ENCODE assay signal across 8 mouse cellular contexts in genomic region chr1:119033450-119034162, GRCm38 (mm10). TPM values are rescaled to one million over a fixed set of nuclear protein-coding genes. Genes with fewer than 3 reads are reported as not detected.
DNase-seq lines count a peak whose midpoint lies in the region; ATAC-seq and TF ChIP-seq lines count a peak whose summit lies in the region.

No protein-coding gene starts in this region.

- no peaks in the 10 kb centered on the region for H3K36me3 ChIP-seq in hindbrain, embryonic 11.5 days (ENCODE audit: control insufficient read depth, insufficient read depth, low read length)
- peaks cover 46% of the 10 kb centered on the region for H3K36me3 ChIP-seq in limb, embryonic 10.5 days
- H3K36me3 ChIP-seq in midbrain, embryonic 12.5 days, result no peaks in the 10 kb centered on the region
- no peaks in the 10 kb centered on the region for H3K36me3 ChIP-seq in testis, adult 2 months (ENCODE audit: control insufficient read depth, insufficient read depth, low read length)

- no peak for DNase-seq in cerebellum, postnatal 25 days
- DNase-seq in c-Kit-positive CD71-negative TER-119-negative erythroid progenitor cells, embryonic 14.5 days (ENCODE audit: low read depth), result peak; percentile 34
- peak; percentile 81 for DNase-seq in gastrocnemius, adult 18-20 months (ENCODE audit: low spot score)
- peak; percentile 78 for DNase-seq in hindbrain, embryonic 11.5 days (ENCODE audit: low spot score)
- peak; percentile 77 for DNase-seq in limb, embryonic 10.5 days (ENCODE audit: low spot score)

- peak overlapping the region; percentile 11; the same call in 1 of the 2 replicates for H3K4me2 ChIP-seq in hindbrain, embryonic 11.5 days (replicated peaks; ENCODE audit: low read depth, low read length)
- peak overlapping the region; percentile 16 for H3K4me2 ChIP-seq in midbrain, embryonic 12.5 days (replicated peaks)

- peak overlapping the region; percentile 92 for H3K27ac ChIP-seq in hindbrain, embryonic 11.5 days (ENCODE audit: low read depth, low read length)
- H3K27ac ChIP-seq in limb, embryonic 10.5 days, result peak overlapping the region; percentile 86
- peak overlapping the region; percentile 79 for H3K27ac ChIP-seq in midbrain, embryonic 12.5 days (replicated peaks)
- H3K27ac ChIP-seq in testis, adult 2 months (ENCODE audit: control insufficient read depth, insufficient read depth, low read depth, low read length), result peak overlapping the region; percentile 61

- 32% methylated on average over 3 of the region's 3 CpGs for WGBS in hindbrain, embryonic 11.5 days
- WGBS in limb, embryonic 10.5 days, result 37% methylated on average over 3 of the region's 3 CpGs
- WGBS in midbrain, embryonic 12.5 days, result 53% methylated on average over 2 of the region's 3 CpGs

- no peak for TF ChIP-seq POLR2A in testis, adult 2 months (IDR thresholded peaks at IDR 0.05; ENCODE audit: control insufficient read depth, low read depth, low read length)

- ATAC-seq in cerebellum, adult (ENCODE audit: insufficient number of reproducible peaks, low FRiP score, low TSS enrichment), result 0 out of 2 replicates have a peak, but pooled peaks have one; percentile 26
- ATAC-seq in hindbrain, embryonic 11.5 days (ENCODE audit: low FRiP score), result peak; percentile 88
- peak; percentile 93 for ATAC-seq in midbrain, embryonic 12.5 days (ENCODE audit: low FRiP score, low read depth)

- H3K9ac ChIP-seq in hindbrain, embryonic 11.5 days (ENCODE audit: low read depth, low read length), result peak overlapping the region; percentile 42
- peak overlapping the region; percentile 13 for H3K9ac ChIP-seq in midbrain, embryonic 12.5 days (replicated peaks)

- no peaks in the 10 kb centered on the region for H3K9me3 ChIP-seq in hindbrain, embryonic 11.5 days (ENCODE audit: control insufficient read depth, low read length)
- no peaks in the 10 kb centered on the region for H3K9me3 ChIP-seq in limb, embryonic 10.5 days (replicated peaks)
- no peaks in the 10 kb centered on the region for H3K9me3 ChIP-seq in midbrain, embryonic 12.5 days

- no peak overlapping the region for H3K4me3 ChIP-seq in hindbrain, embryonic 11.5 days (ENCODE audit: low read depth, low read length)
- H3K4me3 ChIP-seq in limb, embryonic 10.5 days, result peak overlapping the region; percentile 16; the same call in 1 of the 2 replicates
- no peak overlapping the region for H3K4me3 ChIP-seq in midbrain, embryonic 12.5 days
- no peak overlapping the region for H3K4me3 ChIP-seq in testis, adult 2 months (ENCODE audit: control insufficient read depth, low read depth, low read length)

- no peaks in the 10 kb centered on the region for H3K27me3 ChIP-seq in hindbrain, embryonic 11.5 days (ENCODE audit: control insufficient read depth, insufficient read depth, low read length)
- H3K27me3 ChIP-seq in limb, embryonic 10.5 days (ENCODE audit: low read depth, poor library complexity, severe bottlenecking), result no peaks in the 10 kb centered on the region
- no peaks in the 10 kb centered on the region for H3K27me3 ChIP-seq in midbrain, embryonic 12.5 days
- H3K27me3 ChIP-seq in testis, adult 2 months (ENCODE audit: control insufficient read depth, insufficient read depth, low read length), result no peaks in the 10 kb centered on the region

- H3K4me1 ChIP-seq in hindbrain, embryonic 11.5 days (replicated peaks; ENCODE audit: control insufficient read depth, insufficient read depth, low read length), result peaks cover 14% of the 10 kb centered on the region
- peaks cover 45% of the 10 kb centered on the region for H3K4me1 ChIP-seq in limb, embryonic 10.5 days
- H3K4me1 ChIP-seq in midbrain, embryonic 12.5 days, result peaks cover 42% of the 10 kb centered on the region
- H3K4me1 ChIP-seq in testis, adult 2 months (ENCODE audit: control insufficient read depth, insufficient read depth, low read length), result peaks cover 2% of the 10 kb centered on the region

- no peak for TF ChIP-seq CTCF in testis, adult 2 months (IDR thresholded peaks at IDR 0.05; ENCODE audit: control insufficient read depth, insufficient read depth, insufficient replicate concordance, low read depth, low read length)

RNA-seq across cellular contexts. Expression of gene Gli2, which starts 19.8 kb away (rescaled TPM):
- total RNA-seq in gastrocnemius, adult 18-20 months (2021), result 1 to 10 TPM in 1 of 2 experiments, under 1 TPM in 1; 0.78 to 1.1 TPM
- 7.1 and 8.7 TPM in 2 replicates for polyA plus RNA-seq in hindbrain, embryonic 11.5 days (2014; fragmentation: Nextera tagmentation; extraction: Ambion mirVana)
- 16.6 and 17.5 TPM in 2 replicates for polyA plus RNA-seq in limb, embryonic 10.5 days (2016; fragmentation: Nextera tagmentation; extraction: Ambion mirVana)
- 8.6 and 9.6 TPM in 2 replicates for polyA plus RNA-seq in midbrain, embryonic 12.5 days (2016; fragmentation: Nextera tagmentation; extraction: Ambion mirVana)
- 1.3 and 1.4 TPM in 2 replicates for polyA plus RNA-seq in testis, adult 2 months (2012; rRNA removed)

Comparison
In these comparisons a context has a peak if more than half of its experiments do, and no peak if none do; other contexts are left out.
1. ATAC-seq: peak in every context shown above with its lines; median percentile 93 in midbrain, embryonic 12.5 days; 88 in hindbrain, embryonic 11.5 days; 26 in cerebellum, adult.
2. DNase-seq: peak in c-Kit-positive CD71-negative TER-119-negative erythroid progenitor cells, embryonic 14.5 days (single experiment), gastrocnemius, adult 18-20 months (single experiment), hindbrain, embryonic 11.5 days (single experiment) and limb, embryonic 10.5 days (single experiment); none in cerebellum, postnatal 25 days (0 of 2).
3. Peak in every context shown above with its lines, with median percentiles within 50 percentile points of each other: H3K27ac ChIP-seq.